Mouse (Mus musculus): ENCODE results near the gene Rusc2. TPM values are rescaled to one million over a fixed set of nuclear protein-coding genes. Genes with fewer than 3 reads are reported as not detected.

Rusc2 gene
- polyA plus RNA-seq, 1 experiment: 8.5 TPM

GRCm38 (mm10) chr4:43425197-43425596, 43.4 kb downstream of the Rusc2 start:
- Histone ChIP-seq H3K4me3 (ENCODE audit: extremely low read depth, insufficient read depth, insufficient read length) (no peak overlapping the region), H3K36me3 (ENCODE audit: control insufficient read depth, insufficient read depth, low read length) (no peaks in the 10 kb centered on the region), H3K27ac (ENCODE audit: insufficient read depth, low read length) (no peak overlapping the region), H3K4me1 (ENCODE audit: control insufficient read depth, insufficient read depth, insufficient read length) (peaks cover 2% of the 10 kb centered on the region; the same call in 1 of the 2 replicates), H3K27me3 (ENCODE audit: control insufficient read depth, insufficient read depth, low read length) (peaks cover 10% of the 10 kb centered on the region)
- no peak for DNase-seq (ENCODE audit: low read depth in 1 of 2, low spot score in 2 of 2)
- no peak for TF ChIP-seq POLR2A (IDR thresholded peaks at IDR 0.05; ENCODE audit: low read depth, low read length)
- TF ChIP-seq CTCF (IDR thresholded peaks at IDR 0.05; ENCODE audit: extremely low read depth, insufficient read depth, insufficient read length, insufficient replicate concordance): no peak
- 46% methylated on average over 14 of the region's 14 CpGs for WGBS

- 28% methylated on average over 31 of the region's 31 CpGs for WGBS
- Histone ChIP-seq H3K27me3 (ENCODE audit: control insufficient read depth, insufficient read depth, low read length) (peaks cover 10% of the 10 kb centered on the region), H3K4me1 (ENCODE audit: control insufficient read depth, insufficient read depth, insufficient read length) (peaks cover 2% of the 10 kb centered on the region; the same call in 1 of the 2 replicates), H3K27ac (ENCODE audit: insufficient read depth, low read length) (no peak overlapping the region), H3K36me3 (ENCODE audit: control insufficient read depth, insufficient read depth, low read length) (no peaks in the 10 kb centered on the region), H3K4me3 (ENCODE audit: extremely low read depth, insufficient read depth, insufficient read length) (no peak overlapping the region)
- no peak for DNase-seq (ENCODE audit: low read depth in 1 of 2, low spot score in 2 of 2)
- TF ChIP-seq CTCF (IDR thresholded peaks at IDR 0.05; ENCODE audit: extremely low read depth, insufficient read depth, insufficient read length, insufficient replicate concordance): no peak
- TF ChIP-seq POLR2A (IDR thresholded peaks at IDR 0.05; ENCODE audit: low read depth, low read length): no peak
Measured at GRCm38 (mm10) chr4:43425648-43426380, 44.0 kb downstream of the Rusc2 start.

GRCm38 (mm10) chr4:43426487-43426886, 44.7 kb downstream of the Rusc2 start:
- WGBS: 79% methylated on average over 10 of the region's 10 CpGs
- Histone ChIP-seq H3K4me1 (ENCODE audit: control insufficient read depth, insufficient read depth, insufficient read length) (peaks cover 2% of the 10 kb centered on the region; the same call in 1 of the 2 replicates), H3K36me3 (ENCODE audit: control insufficient read depth, insufficient read depth, low read length) (no peaks in the 10 kb centered on the region), H3K4me3 (ENCODE audit: extremely low read depth, insufficient read depth, insufficient read length) (no peak overlapping the region), H3K27ac (ENCODE audit: insufficient read depth, low read length) (no peak overlapping the region), H3K27me3 (ENCODE audit: control insufficient read depth, insufficient read depth, low read length) (peaks cover 10% of the 10 kb centered on the region)
- TF ChIP-seq CTCF (IDR thresholded peaks at IDR 0.05; ENCODE audit: extremely low read depth, insufficient read depth, insufficient read length, insufficient replicate concordance): no peak
- no peak for TF ChIP-seq POLR2A (IDR thresholded peaks at IDR 0.05; ENCODE audit: low read depth, low read length)
- DNase-seq (ENCODE audit: low read depth in 1 of 2, low spot score in 2 of 2): no peak

- WGBS: 10% methylated on average over 23 of the region's 23 CpGs
- Histone ChIP-seq H3K27ac (ENCODE audit: insufficient read depth, low read length) (no peak overlapping the region), H3K36me3 (ENCODE audit: control insufficient read depth, insufficient read depth, low read length) (no peaks in the 10 kb centered on the region), H3K27me3 (ENCODE audit: control insufficient read depth, insufficient read depth, low read length) (peaks cover 10% of the 10 kb centered on the region), H3K4me3 (ENCODE audit: extremely low read depth, insufficient read depth, insufficient read length) (no peak overlapping the region), H3K4me1 (ENCODE audit: control insufficient read depth, insufficient read depth, insufficient read length) (peaks cover 2% of the 10 kb centered on the region; the same call in 1 of the 2 replicates)
- peak in 1 of 2 experiments; percentile 29 for DNase-seq (ENCODE audit: low read depth in 1 of 2, low spot score in 2 of 2)
- TF ChIP-seq CTCF (IDR thresholded peaks at IDR 0.05; ENCODE audit: extremely low read depth, insufficient read depth, insufficient read length, insufficient replicate concordance) (no peak), POLR2A (IDR thresholded peaks at IDR 0.05; ENCODE audit: low read depth, low read length) (no peak)
Measured at GRCm38 (mm10) chr4:43427501-43428179, 45.9 kb downstream of the Rusc2 start.

GRCm38 (mm10) chr4:43428180-43428861, 46.5 kb downstream of the Rusc2 start:
- Histone ChIP-seq H3K36me3 (ENCODE audit: control insufficient read depth, insufficient read depth, low read length) (no peaks in the 10 kb centered on the region), H3K27ac (ENCODE audit: insufficient read depth, low read length) (no peak overlapping the region), H3K4me1 (ENCODE audit: control insufficient read depth, insufficient read depth, insufficient read length) (peaks cover 2% of the 10 kb centered on the region; the same call in 1 of the 2 replicates), H3K4me3 (ENCODE audit: extremely low read depth, insufficient read depth, insufficient read length) (no peak overlapping the region), H3K27me3 (ENCODE audit: control insufficient read depth, insufficient read depth, low read length) (peaks cover 10% of the 10 kb centered on the region)
- no peak for TF ChIP-seq CTCF (IDR thresholded peaks at IDR 0.05; ENCODE audit: extremely low read depth, insufficient read depth, insufficient read length, insufficient replicate concordance)
- TF ChIP-seq POLR2A (IDR thresholded peaks at IDR 0.05; ENCODE audit: low read depth, low read length): no peak
- WGBS: 51% methylated on average over 16 of the region's 16 CpGs
- no peak for DNase-seq (ENCODE audit: low read depth in 1 of 2, low spot score in 2 of 2)

GRCm38 (mm10) chr4:43428946-43429345, 47.2 kb downstream of the Rusc2 start, which contains the start of gene Fam166b:
TSS of gene Fam166b (minus strand) at chr4:43429134.
- H3K4me3 ChIP-seq (ENCODE audit: extremely low read depth, insufficient read depth, insufficient read length): no peak within 1 kb of the TSS
- no peaks in the 10 kb centered on the region for H3K36me3 ChIP-seq (ENCODE audit: control insufficient read depth, insufficient read depth, low read length)
- WGBS: 62% methylated on average over 10 of the region's 10 CpGs
- H3K27ac ChIP-seq (ENCODE audit: insufficient read depth, low read length): no peak within 1 kb of the TSS
- DNase-seq (ENCODE audit: low read depth in 1 of 2, low spot score in 2 of 2): no peak
- H3K27me3 ChIP-seq (ENCODE audit: control insufficient read depth, insufficient read depth, low read length): peaks cover 10% of the 10 kb centered on the region
- no peak for TF ChIP-seq POLR2A (IDR thresholded peaks at IDR 0.05; ENCODE audit: low read depth, low read length)
- TF ChIP-seq CTCF (IDR thresholded peaks at IDR 0.05; ENCODE audit: extremely low read depth, insufficient read depth, insufficient read length, insufficient replicate concordance): no peak
- peaks cover 2% of the 10 kb centered on the region; the same call in 1 of the 2 replicates for H3K4me1 ChIP-seq (ENCODE audit: control insufficient read depth, insufficient read depth, insufficient read length)

Data from spleen, adult 2 months (tissue).